Mouse (Mus musculus) adrenal gland, adult 8-10 months (tissue): Measurements from ENCODE around the gene Bbs10. TPM values are rescaled to one million over a fixed set of nuclear protein-coding genes. Genes with fewer than 3 reads are reported as not detected.

Source experiments
- DNase-seq: peaks from one replicate; pipeline ENCODE4 v3.0.0; 2022
- total RNA-seq, 4 experiments: library from RNA; stranded (reverse); gene quantifications; 2 replicates each; pipeline ENCODE4 v1.2.4; 2022

The Bbs10 gene
- total RNA-seq, 4 experiments from 2014 or later, result 7.1 to 8.9 (median 7.9) TPM

- no peak for DNase-seq
These were observed 29.5 kb downstream of the Bbs10 start for GRCm38 (mm10) chr10:111327957-111328356.

- DNase-seq, result peak; percentile 39
These were observed 30.8 kb downstream of the Bbs10 start for GRCm38 (mm10) chr10:111329326-111329725.

- no peak for DNase-seq
These were observed 36.4 kb downstream of the Bbs10 start for GRCm38 (mm10) chr10:111334902-111335301.

- peak; percentile 37 for DNase-seq
These were observed 37.3 kb downstream of the Bbs10 start for GRCm38 (mm10) chr10:111335517-111336352.

GRCm38 (mm10) chr10:111336353-111336713 lies 37.9 kb downstream of the Bbs10 start:
- DNase-seq, result no peak

- no peak for DNase-seq
These were observed 40.8 kb downstream of the Bbs10 start for GRCm38 (mm10) chr10:111339296-111339695.

GRCm38 (mm10) chr10:111341761-111342160 lies 43.3 kb downstream of the Bbs10 start:
- DNase-seq, result no peak

GRCm38 (mm10) chr10:111343555-111343954 lies 45.1 kb downstream of the Bbs10 start:
- DNase-seq, result no peak

- no peak for DNase-seq
These were observed 49.8 kb downstream of the Bbs10 start for GRCm38 (mm10) chr10:111348263-111348662.

Other genes starting within 250 kb of the Bbs10 start
- 10 to 100 TPM; 25.7 to 38.0 (median 33.1) TPM for gene Osbpl8, start 133.9 kb upstream of the Bbs10 start, total RNA-seq
- 100 to 1,000 TPM; 120 to 143 (median 133) TPM for gene Nap1l1, start 174.5 kb downstream of the Bbs10 start, total RNA-seq
- 100 to 1,000 TPM in 1 of 4 experiments, 10 to 100 TPM in 3; 57.2 to 195 (median 76.9) TPM for gene Phlda1, start 207.6 kb downstream of the Bbs10 start, total RNA-seq